Mouse (Mus musculus): ENCODE results near the gene Fhit. TPM values are rescaled to one million over a fixed set of nuclear protein-coding genes. Genes with fewer than 3 reads are reported as not detected.

Fhit gene
- polyA plus RNA-seq, 1 experiment from 2014 or later, result 3.5 TPM

GRCm38 (mm10) chr14:9785861-9786260, 1376.0 kb downstream of the Fhit start:
- no peaks in the 10 kb centered on the region for H3K4me1 ChIP-seq (replicated peaks; ENCODE audit: control insufficient read depth, insufficient read depth, low read length)
- 30% methylated on average over 1 of the region's 1 CpGs for WGBS
- no peaks in the 10 kb centered on the region for H3K27me3 ChIP-seq (replicated peaks; ENCODE audit: control insufficient read depth, insufficient read depth, low read length)
- no peak for ATAC-seq (replicated peaks; ENCODE audit: low FRiP score)
- H3K36me3 ChIP-seq (ENCODE audit: control insufficient read depth, insufficient read depth, low read length), result no peaks in the 10 kb centered on the region
- no peak overlapping the region for H3K9ac ChIP-seq (ENCODE audit: low read depth, low read length)
- H3K27ac ChIP-seq (ENCODE audit: low read depth, low read length), result no peak overlapping the region
- no peak overlapping the region for H3K4me3 ChIP-seq (ENCODE audit: low read depth, low read length)
- H3K9me3 ChIP-seq (ENCODE audit: control insufficient read depth, low read length), result no peaks in the 10 kb centered on the region
- DNase-seq (ENCODE audit: low spot score), result no peak
- no peak overlapping the region for H3K4me2 ChIP-seq

- no peaks in the 10 kb centered on the region for H3K27me3 ChIP-seq (replicated peaks; ENCODE audit: control insufficient read depth, insufficient read depth, low read length)
- H3K27ac ChIP-seq (ENCODE audit: low read depth, low read length), result no peak overlapping the region
- H3K9ac ChIP-seq (ENCODE audit: low read depth, low read length), result no peak overlapping the region
- ATAC-seq (replicated peaks; ENCODE audit: low FRiP score), result no peak
- no peak overlapping the region for H3K4me2 ChIP-seq
- no peaks in the 10 kb centered on the region for H3K36me3 ChIP-seq (ENCODE audit: control insufficient read depth, insufficient read depth, low read length)
- 89% methylated on average over 4 of the region's 4 CpGs for WGBS
- no peaks in the 10 kb centered on the region for H3K4me1 ChIP-seq (replicated peaks; ENCODE audit: control insufficient read depth, insufficient read depth, low read length)
- no peak overlapping the region for H3K4me3 ChIP-seq (ENCODE audit: low read depth, low read length)
- no peaks in the 10 kb centered on the region for H3K9me3 ChIP-seq (ENCODE audit: control insufficient read depth, low read length)
- DNase-seq (ENCODE audit: low spot score), result no peak
These were observed 1410.5 kb downstream of the Fhit start for GRCm38 (mm10) chr14:9751341-9751740.

- Histone ChIP-seq H3K4me3 (ENCODE audit: low read depth, low read length) (no peak overlapping the region), H3K4me2 (no peak overlapping the region), H3K27me3 (replicated peaks; ENCODE audit: control insufficient read depth, insufficient read depth, low read length) (no peaks in the 10 kb centered on the region), H3K27ac (ENCODE audit: low read depth, low read length) (no peak overlapping the region), H3K36me3 (ENCODE audit: control insufficient read depth, insufficient read depth, low read length) (no peaks in the 10 kb centered on the region), H3K9ac (ENCODE audit: low read depth, low read length) (no peak overlapping the region), H3K4me1 (replicated peaks; ENCODE audit: control insufficient read depth, insufficient read depth, low read length) (no peaks in the 10 kb centered on the region), H3K9me3 (ENCODE audit: control insufficient read depth, low read length) (no peaks in the 10 kb centered on the region)
- 77% methylated on average over 1 of the region's 1 CpGs for WGBS
- ATAC-seq (replicated peaks; ENCODE audit: low FRiP score), result no peak
- DNase-seq (ENCODE audit: low spot score), result no peak
These were observed 1413.1 kb downstream of the Fhit start for GRCm38 (mm10) chr14:9748709-9749108.

GRCm38 (mm10) chr14:9721917-9722472, 1439.8 kb downstream of the Fhit start:
- Histone ChIP-seq H3K36me3 (ENCODE audit: control insufficient read depth, insufficient read depth, low read length) (no peaks in the 10 kb centered on the region), H3K4me3 (ENCODE audit: low read depth, low read length) (no peak overlapping the region), H3K27me3 (replicated peaks; ENCODE audit: control insufficient read depth, insufficient read depth, low read length) (no peaks in the 10 kb centered on the region), H3K4me1 (replicated peaks; ENCODE audit: control insufficient read depth, insufficient read depth, low read length) (no peaks in the 10 kb centered on the region), H3K27ac (ENCODE audit: low read depth, low read length) (no peak overlapping the region), H3K9me3 (ENCODE audit: control insufficient read depth, low read length) (no peaks in the 10 kb centered on the region), H3K9ac (ENCODE audit: low read depth, low read length) (no peak overlapping the region), H3K4me2 (no peak overlapping the region)
- DNase-seq (ENCODE audit: low spot score) (no peak), ATAC-seq (replicated peaks; ENCODE audit: low FRiP score) (no peak)
- WGBS, result 77% methylated on average over 2 of the region's 2 CpGs

- ATAC-seq (replicated peaks; ENCODE audit: low FRiP score), result no peak
These were observed 1463.2 kb downstream of the Fhit start for GRCm38 (mm10) chr14:9698621-9699020.

GRCm38 (mm10) chr14:9697101-9697500, 1464.7 kb downstream of the Fhit start:
- H3K27me3 ChIP-seq (replicated peaks; ENCODE audit: control insufficient read depth, insufficient read depth, low read length), result no peaks in the 10 kb centered on the region
- 75% methylated on average over 3 of the region's 3 CpGs for WGBS
- ATAC-seq (replicated peaks; ENCODE audit: low FRiP score), result no peak
- H3K4me1 ChIP-seq (replicated peaks; ENCODE audit: control insufficient read depth, insufficient read depth, low read length), result no peaks in the 10 kb centered on the region
- H3K9ac ChIP-seq (ENCODE audit: low read depth, low read length), result no peak overlapping the region
- no peaks in the 10 kb centered on the region for H3K36me3 ChIP-seq (ENCODE audit: control insufficient read depth, insufficient read depth, low read length)
- DNase-seq (ENCODE audit: low spot score), result no peak
- no peaks in the 10 kb centered on the region for H3K9me3 ChIP-seq (ENCODE audit: control insufficient read depth, low read length)
- H3K27ac ChIP-seq (ENCODE audit: low read depth, low read length), result no peak overlapping the region
- H3K4me3 ChIP-seq (ENCODE audit: low read depth, low read length), result no peak overlapping the region
- no peak overlapping the region for H3K4me2 ChIP-seq

More at GRCm38 (mm10) chr14:9698621-9699020, 1463.2 kb downstream of the Fhit start:
- Histone ChIP-seq H3K4me3 (ENCODE audit: low read depth, low read length) (no peak overlapping the region), H3K4me1 (replicated peaks; ENCODE audit: control insufficient read depth, insufficient read depth, low read length) (no peaks in the 10 kb centered on the region), H3K36me3 (ENCODE audit: control insufficient read depth, insufficient read depth, low read length) (no peaks in the 10 kb centered on the region), H3K9ac (ENCODE audit: low read depth, low read length) (no peak overlapping the region), H3K9me3 (ENCODE audit: control insufficient read depth, low read length) (no peaks in the 10 kb centered on the region), H3K27ac (ENCODE audit: low read depth, low read length) (no peak overlapping the region), H3K27me3 (replicated peaks; ENCODE audit: control insufficient read depth, insufficient read depth, low read length) (no peaks in the 10 kb centered on the region), H3K4me2 (no peak overlapping the region)
- 60% methylated on average over 1 of the region's 1 CpGs for whole genome bisulfite sequencing
- DNase-seq (ENCODE audit: low spot score), result no peak

GRCm38 (mm10) chr14:9696004-9696403, 1465.8 kb downstream of the Fhit start:
- no peak for DNase-seq (ENCODE audit: low spot score)
- no peak overlapping the region for H3K4me2 ChIP-seq
- H3K4me1 ChIP-seq (replicated peaks; ENCODE audit: control insufficient read depth, insufficient read depth, low read length), result no peaks in the 10 kb centered on the region
- no peak overlapping the region for H3K4me3 ChIP-seq (ENCODE audit: low read depth, low read length)
- no peaks in the 10 kb centered on the region for H3K9me3 ChIP-seq (ENCODE audit: control insufficient read depth, low read length)
- H3K27ac ChIP-seq (ENCODE audit: low read depth, low read length), result no peak overlapping the region
- no peaks in the 10 kb centered on the region for H3K36me3 ChIP-seq (ENCODE audit: control insufficient read depth, insufficient read depth, low read length)
- WGBS, result 74% methylated on average over 4 of the region's 4 CpGs
- ATAC-seq (replicated peaks; ENCODE audit: low FRiP score), result no peak
- H3K27me3 ChIP-seq (replicated peaks; ENCODE audit: control insufficient read depth, insufficient read depth, low read length), result no peaks in the 10 kb centered on the region
- H3K9ac ChIP-seq (ENCODE audit: low read depth, low read length), result no peak overlapping the region

- Histone ChIP-seq H3K9ac (ENCODE audit: low read depth, low read length) (no peak overlapping the region), H3K27ac (ENCODE audit: low read depth, low read length) (no peak overlapping the region), H3K27me3 (replicated peaks; ENCODE audit: control insufficient read depth, insufficient read depth, low read length) (no peaks in the 10 kb centered on the region), H3K36me3 (ENCODE audit: control insufficient read depth, insufficient read depth, low read length) (no peaks in the 10 kb centered on the region), H3K4me1 (replicated peaks; ENCODE audit: control insufficient read depth, insufficient read depth, low read length) (no peaks in the 10 kb centered on the region), H3K4me2 (no peak overlapping the region), H3K9me3 (ENCODE audit: control insufficient read depth, low read length) (no peaks in the 10 kb centered on the region), H3K4me3 (ENCODE audit: low read depth, low read length) (no peak overlapping the region)
- DNase-seq (ENCODE audit: low spot score), result no peak
- WGBS, result 76% methylated on average over 4 of the region's 4 CpGs
- no peak for ATAC-seq (replicated peaks; ENCODE audit: low FRiP score)
These were observed 1466.6 kb downstream of the Fhit start for GRCm38 (mm10) chr14:9695217-9695690.

- Histone ChIP-seq H3K4me2 (no peak overlapping the region), H3K36me3 (ENCODE audit: control insufficient read depth, insufficient read depth, low read length) (no peaks in the 10 kb centered on the region), H3K27me3 (replicated peaks; ENCODE audit: control insufficient read depth, insufficient read depth, low read length) (no peaks in the 10 kb centered on the region), H3K9me3 (ENCODE audit: control insufficient read depth, low read length) (no peaks in the 10 kb centered on the region), H3K4me3 (ENCODE audit: low read depth, low read length) (no peak overlapping the region), H3K4me1 (replicated peaks; ENCODE audit: control insufficient read depth, insufficient read depth, low read length) (no peaks in the 10 kb centered on the region), H3K27ac (ENCODE audit: low read depth, low read length) (no peak overlapping the region), H3K9ac (ENCODE audit: low read depth, low read length) (no peak overlapping the region)
- 84% methylated on average over 2 of the region's 2 CpGs for WGBS
- no peak for DNase-seq (ENCODE audit: low spot score)
- ATAC-seq (replicated peaks; ENCODE audit: low FRiP score), result no peak
These were observed 1473.1 kb downstream of the Fhit start for GRCm38 (mm10) chr14:9688664-9689257.
